Mouse (Mus musculus): ENCODE results near the gene Ehf. TPM values are rescaled to one million over a fixed set of nuclear protein-coding genes. Genes with fewer than 3 reads are reported as not detected.

Ehf gene
- polyA plus RNA-seq (2015; fragmentation: Nextera tagmentation; extraction: Ambion mirVana): 56.8 and 65.4 TPM in 2 replicates

DNA sequence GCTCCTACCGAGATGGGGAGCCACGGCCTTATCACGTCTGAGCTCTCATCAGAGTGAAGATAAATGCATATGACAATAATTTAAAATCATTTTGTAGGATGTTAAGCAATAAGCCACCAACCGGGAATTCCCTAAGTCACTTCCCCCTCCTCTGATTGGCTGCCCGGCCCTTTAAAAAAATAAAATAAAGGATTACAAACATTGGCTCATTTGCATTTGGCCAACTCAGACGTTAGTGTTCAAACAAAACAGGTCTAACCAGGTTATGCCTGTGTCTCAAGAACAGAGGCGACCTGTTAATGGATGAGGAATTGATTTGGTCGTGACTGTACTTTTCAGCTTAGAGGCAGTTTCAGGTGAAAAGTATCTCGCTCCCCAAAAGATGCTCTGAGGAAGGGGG lies at the start of gene Ehf:
Gene Ehf (minus strand): TSS at position 147 of the 400 bp plus-strand sequence.
- DNase-seq (ENCODE audit: low spot score) (peak; percentile 51), ATAC-seq (ENCODE audit: low FRiP score, low TSS enrichment) (peak; percentile 75)
- Histone ChIP-seq H3K9ac (ENCODE audit: low read length) (peak within 1 kb of the TSS; percentile 38), H3K4me3 (ENCODE audit: low read depth, low read length) (peak within 1 kb of the TSS; percentile 33), H3K27me3 (ENCODE audit: control insufficient read depth, insufficient read depth, low read length) (no peaks in the 10 kb centered on the region), H3K4me2 (replicated peaks; ENCODE audit: low read depth) (peak within 1 kb of the TSS; percentile 44), H3K9me3 (ENCODE audit: control insufficient read depth, low read length) (no peaks in the 10 kb centered on the region), H3K36me3 (ENCODE audit: control insufficient read depth, insufficient read depth, low read length) (no peaks in the 10 kb centered on the region), H3K4me1 (replicated peaks; ENCODE audit: control insufficient read depth, insufficient read depth) (no peaks in the 10 kb centered on the region), H3K27ac (replicated peaks) (peak within 1 kb of the TSS; percentile 84)
- TF ChIP-seq CTCF (IDR thresholded peaks at IDR 0.05; ENCODE audit: low read depth): no peak
- TF ChIP-seq EP300 (optimal IDR thresholded peaks at IDR 0.05): no peak
- 36% methylated on average over 9 of the region's 9 CpGs for WGBS

DNA sequence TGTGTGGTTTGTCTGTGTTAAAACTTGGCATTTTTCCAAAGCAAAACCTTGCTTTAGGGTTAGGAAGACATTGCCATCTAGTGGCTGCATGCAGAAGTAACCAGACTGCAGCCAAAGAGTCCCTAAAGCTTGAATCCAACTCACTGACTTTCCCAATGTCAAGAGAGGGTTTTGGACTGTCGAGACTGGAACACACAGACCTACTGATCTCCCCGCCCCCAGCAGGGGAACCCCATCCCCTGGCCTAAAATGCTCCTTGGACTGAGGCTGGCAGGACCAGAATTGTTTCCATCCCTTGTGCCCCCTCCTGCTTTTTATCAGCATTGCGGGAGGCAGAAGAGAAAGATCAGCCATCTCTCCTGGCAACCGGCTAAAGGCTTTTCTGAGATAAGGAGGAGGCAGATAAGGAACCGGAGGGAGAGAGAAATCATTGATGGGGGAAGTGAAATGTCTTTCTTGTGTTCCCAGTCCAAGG lies 44.4 kb upstream of the Ehf start:
- no peak overlapping the region for H3K27ac ChIP-seq (replicated peaks)
- WGBS: 4% methylated on average over 5 of the region's 5 CpGs
- TF ChIP-seq CTCF (IDR thresholded peaks at IDR 0.05; ENCODE audit: low read depth): peak; percentile 88
- no peak for TF ChIP-seq EP300 (optimal IDR thresholded peaks at IDR 0.05)
- H3K27me3 ChIP-seq (ENCODE audit: control insufficient read depth, insufficient read depth, low read length): no peaks in the 10 kb centered on the region
- ATAC-seq (ENCODE audit: low FRiP score, low TSS enrichment) (no peak), DNase-seq (ENCODE audit: low spot score) (peak; percentile 47)
- H3K36me3 ChIP-seq (ENCODE audit: control insufficient read depth, insufficient read depth, low read length): no peaks in the 10 kb centered on the region
- H3K9ac ChIP-seq (ENCODE audit: low read length): no peak overlapping the region
- H3K9me3 ChIP-seq (ENCODE audit: control insufficient read depth, low read length): no peaks in the 10 kb centered on the region
- H3K4me1 ChIP-seq (replicated peaks; ENCODE audit: control insufficient read depth, insufficient read depth): no peaks in the 10 kb centered on the region
- peak overlapping the region; percentile 41 for H3K4me2 ChIP-seq (replicated peaks; ENCODE audit: low read depth)
- 0 out of 2 replicates have a peak overlapping the region, but pooled peaks have one; percentile 6 for H3K4me3 ChIP-seq (ENCODE audit: low read depth, low read length)

DNA sequence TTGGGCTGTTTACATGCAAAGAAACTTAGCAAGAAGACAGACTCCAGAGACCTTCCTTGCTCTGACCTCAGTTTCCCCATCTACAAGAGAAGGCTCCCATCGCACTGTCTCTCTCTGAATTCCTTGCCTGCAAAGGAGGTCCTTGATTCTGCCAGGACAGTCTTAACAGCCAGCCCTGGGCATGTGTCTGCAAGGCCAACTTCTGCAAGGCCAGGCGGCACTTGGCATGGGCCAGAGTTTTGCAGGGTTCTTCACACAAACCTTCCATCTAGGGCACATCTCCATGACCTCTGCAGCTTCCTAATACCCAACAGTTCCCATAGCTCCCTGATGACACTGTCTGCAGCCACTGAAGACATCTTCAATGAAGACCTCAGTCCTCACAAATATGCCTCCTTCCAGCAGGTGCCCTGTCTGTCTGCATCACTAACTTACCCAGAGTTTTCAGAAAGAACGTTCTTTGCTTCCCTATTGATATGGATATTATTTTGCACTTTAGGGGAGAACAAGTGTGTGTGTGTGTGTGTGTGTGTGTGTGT lies 43.7 kb upstream of the Ehf start:
- H3K27me3 ChIP-seq (ENCODE audit: control insufficient read depth, insufficient read depth, low read length): no peaks in the 10 kb centered on the region
- H3K4me2 ChIP-seq (replicated peaks; ENCODE audit: low read depth): no peak overlapping the region
- 66% methylated on average over 3 of the region's 3 CpGs for WGBS
- DNase-seq (ENCODE audit: low spot score) (no peak), ATAC-seq (ENCODE audit: low FRiP score, low TSS enrichment) (no peak)
- H3K27ac ChIP-seq (replicated peaks): no peak overlapping the region
- no peak overlapping the region for H3K4me3 ChIP-seq (ENCODE audit: low read depth, low read length)
- no peak overlapping the region for H3K9ac ChIP-seq (ENCODE audit: low read length)
- TF ChIP-seq EP300 (optimal IDR thresholded peaks at IDR 0.05) (no peak), CTCF (IDR thresholded peaks at IDR 0.05; ENCODE audit: low read depth) (no peak)
- H3K9me3 ChIP-seq (ENCODE audit: control insufficient read depth, low read length): no peaks in the 10 kb centered on the region
- no peaks in the 10 kb centered on the region for H3K36me3 ChIP-seq (ENCODE audit: control insufficient read depth, insufficient read depth, low read length)
- no peaks in the 10 kb centered on the region for H3K4me1 ChIP-seq (replicated peaks; ENCODE audit: control insufficient read depth, insufficient read depth)

DNA sequence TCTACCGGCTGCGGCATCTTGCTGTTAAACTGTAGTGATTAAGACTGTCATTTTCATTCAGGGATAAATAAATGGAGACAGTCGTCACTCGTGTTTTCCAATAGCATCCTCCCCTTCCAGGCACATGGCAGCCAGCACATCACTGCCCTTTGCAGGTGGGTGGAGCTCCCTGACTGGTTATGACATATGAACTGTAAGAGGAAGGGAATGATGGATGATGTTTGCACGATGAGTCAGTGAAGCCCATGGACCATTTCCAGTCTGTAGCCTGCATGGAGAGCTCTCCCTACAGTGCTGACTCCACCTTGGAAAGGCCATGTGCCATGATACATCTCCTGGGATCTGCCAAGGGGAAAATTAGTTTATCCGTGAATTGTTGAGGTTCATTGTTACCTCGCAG lies 40.5 kb upstream of the Ehf start:
- no peak for TF ChIP-seq CTCF (IDR thresholded peaks at IDR 0.05; ENCODE audit: low read depth)
- TF ChIP-seq EP300 (optimal IDR thresholded peaks at IDR 0.05): no peak
- no peak overlapping the region for H3K4me2 ChIP-seq (replicated peaks; ENCODE audit: low read depth)
- no peak overlapping the region for H3K4me3 ChIP-seq (ENCODE audit: low read depth, low read length)
- H3K27me3 ChIP-seq (ENCODE audit: control insufficient read depth, insufficient read depth, low read length): no peaks in the 10 kb centered on the region
- 49% methylated on average over 7 of the region's 7 CpGs for WGBS
- peak; percentile 43 for DNase-seq (ENCODE audit: low spot score)
- no peak overlapping the region; the same call in 1 of the 2 replicates for H3K27ac ChIP-seq (replicated peaks)
- ATAC-seq (ENCODE audit: low FRiP score, low TSS enrichment): peak; percentile 88
- no peak overlapping the region for H3K9ac ChIP-seq (ENCODE audit: low read length)
- no peaks in the 10 kb centered on the region for H3K36me3 ChIP-seq (ENCODE audit: control insufficient read depth, insufficient read depth, low read length)
- no peaks in the 10 kb centered on the region for H3K4me1 ChIP-seq (replicated peaks; ENCODE audit: control insufficient read depth, insufficient read depth)
- no peaks in the 10 kb centered on the region for H3K9me3 ChIP-seq (ENCODE audit: control insufficient read depth, low read length)

DNA sequence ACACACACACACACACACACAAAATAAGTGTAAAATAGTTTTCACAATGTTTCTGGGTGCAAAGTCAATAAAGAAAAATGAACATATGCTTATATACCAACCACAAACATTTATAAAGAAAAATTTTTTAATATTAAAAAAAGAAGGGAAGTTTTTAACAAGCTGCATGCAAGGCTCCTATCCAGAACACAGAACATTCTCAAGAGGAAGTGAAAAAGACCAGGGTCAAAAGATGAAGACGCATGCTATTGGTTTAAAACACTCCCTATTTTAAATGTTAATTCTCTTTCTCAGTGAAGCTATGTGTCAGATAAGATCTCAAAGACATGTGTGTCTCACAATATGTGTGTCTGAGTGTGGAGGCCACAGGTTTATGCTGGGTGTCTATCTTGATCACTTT lies 39.0 kb upstream of the Ehf start:
- H3K36me3 ChIP-seq (ENCODE audit: control insufficient read depth, insufficient read depth, low read length): no peaks in the 10 kb centered on the region
- ATAC-seq (ENCODE audit: low FRiP score, low TSS enrichment) (no peak), DNase-seq (ENCODE audit: low spot score) (no peak)
- H3K27me3 ChIP-seq (ENCODE audit: control insufficient read depth, insufficient read depth, low read length): no peaks in the 10 kb centered on the region
- no peaks in the 10 kb centered on the region for H3K4me1 ChIP-seq (replicated peaks; ENCODE audit: control insufficient read depth, insufficient read depth)
- WGBS: 86% methylated on average over 1 of the region's 1 CpGs
- no peak overlapping the region for H3K4me3 ChIP-seq (ENCODE audit: low read depth, low read length)
- TF ChIP-seq EP300 (optimal IDR thresholded peaks at IDR 0.05) (no peak), CTCF (IDR thresholded peaks at IDR 0.05; ENCODE audit: low read depth) (no peak)
- no peaks in the 10 kb centered on the region for H3K9me3 ChIP-seq (ENCODE audit: control insufficient read depth, low read length)
- H3K9ac ChIP-seq (ENCODE audit: low read length): no peak overlapping the region
- no peak overlapping the region for H3K4me2 ChIP-seq (replicated peaks; ENCODE audit: low read depth)
- no peak overlapping the region for H3K27ac ChIP-seq (replicated peaks)

DNA sequence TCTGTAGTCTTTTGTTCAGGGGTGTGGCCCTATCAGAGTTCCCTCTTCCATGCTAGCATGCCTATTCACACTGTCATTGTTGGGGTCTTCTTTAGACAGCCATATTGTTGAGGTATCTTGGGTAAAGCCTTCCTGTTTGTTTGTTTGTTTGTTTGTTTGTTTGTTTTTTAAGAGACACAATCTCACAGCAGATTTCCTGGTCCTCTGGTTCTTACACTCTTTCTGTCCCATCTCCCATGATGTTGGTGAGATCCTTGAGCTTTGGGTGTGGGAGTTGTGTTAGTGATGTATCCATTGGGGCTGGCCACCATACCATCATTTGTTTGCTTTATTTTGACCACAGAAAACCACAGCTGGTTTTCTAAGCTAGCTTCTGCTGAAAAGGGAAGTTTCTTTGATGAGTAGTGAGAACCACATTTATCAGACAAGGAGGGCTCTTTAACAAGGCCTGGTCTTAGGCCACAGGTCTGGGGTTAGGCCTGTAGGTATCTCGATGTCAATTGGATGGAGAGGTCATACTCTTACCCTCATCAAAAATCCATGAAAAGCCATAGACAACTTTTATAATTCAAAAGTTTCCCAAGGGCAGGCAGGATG lies 38.4 kb upstream of the Ehf start:
- H3K27ac ChIP-seq (replicated peaks): no peak overlapping the region
- ATAC-seq (ENCODE audit: low FRiP score, low TSS enrichment) (no peak), DNase-seq (ENCODE audit: low spot score) (no peak)
- H3K9me3 ChIP-seq (ENCODE audit: control insufficient read depth, low read length): no peaks in the 10 kb centered on the region
- TF ChIP-seq EP300 (optimal IDR thresholded peaks at IDR 0.05) (no peak), CTCF (IDR thresholded peaks at IDR 0.05; ENCODE audit: low read depth) (no peak)
- H3K4me2 ChIP-seq (replicated peaks; ENCODE audit: low read depth): no peak overlapping the region
- H3K4me3 ChIP-seq (ENCODE audit: low read depth, low read length): no peak overlapping the region
- H3K4me1 ChIP-seq (replicated peaks; ENCODE audit: control insufficient read depth, insufficient read depth): no peaks in the 10 kb centered on the region
- H3K27me3 ChIP-seq (ENCODE audit: control insufficient read depth, insufficient read depth, low read length): no peaks in the 10 kb centered on the region
- 91% methylated on average over 1 of the region's 1 CpGs for WGBS
- H3K36me3 ChIP-seq (ENCODE audit: control insufficient read depth, insufficient read depth, low read length): no peaks in the 10 kb centered on the region
- H3K9ac ChIP-seq (ENCODE audit: low read length): no peak overlapping the region

Measured in stomach, postnatal 0 days (tissue).